Mouse (Mus musculus) 416B (cell line): ENCODE results near the gene Il19.

Source experiments
- DNase-seq: peaks from one replicate; pipeline ENCODE4 v3.0.0; 2011; ENCODE audit warnings: low read depth

Gene Il19

DNA sequence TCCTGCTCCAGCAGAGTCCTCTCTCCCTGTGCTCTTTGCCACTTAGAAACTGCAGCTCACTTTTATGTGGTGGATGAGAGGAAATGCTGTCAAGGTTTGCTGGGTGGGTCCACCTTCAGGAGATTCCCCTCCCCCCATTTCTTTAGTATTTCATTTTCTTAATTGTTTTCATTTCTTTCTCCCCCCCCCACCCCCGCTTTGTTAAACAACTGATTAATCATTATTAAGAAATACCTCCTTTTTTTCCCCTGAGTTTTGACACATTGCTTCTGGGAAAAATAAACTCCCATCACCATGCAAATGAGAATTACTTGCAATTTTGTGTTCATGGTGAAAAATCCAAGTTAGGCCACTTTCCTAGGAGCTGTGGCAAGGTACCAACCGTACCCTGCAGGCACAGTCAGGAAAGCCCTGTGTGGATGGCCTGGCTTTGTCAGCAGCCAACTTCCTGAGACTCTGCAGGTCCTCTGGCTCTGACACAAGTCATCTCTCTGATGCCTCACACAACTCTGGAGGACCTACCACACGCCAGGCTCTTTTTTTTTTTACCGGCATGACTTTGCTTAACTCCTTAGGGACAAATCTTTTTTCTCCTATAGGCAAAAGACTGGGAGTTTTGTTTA lies at the start of gene Il19:
TSS of gene Il19 (minus strand) at position 51 of the 623 bp plus-strand sequence.
- no peak for DNase-seq

DNA sequence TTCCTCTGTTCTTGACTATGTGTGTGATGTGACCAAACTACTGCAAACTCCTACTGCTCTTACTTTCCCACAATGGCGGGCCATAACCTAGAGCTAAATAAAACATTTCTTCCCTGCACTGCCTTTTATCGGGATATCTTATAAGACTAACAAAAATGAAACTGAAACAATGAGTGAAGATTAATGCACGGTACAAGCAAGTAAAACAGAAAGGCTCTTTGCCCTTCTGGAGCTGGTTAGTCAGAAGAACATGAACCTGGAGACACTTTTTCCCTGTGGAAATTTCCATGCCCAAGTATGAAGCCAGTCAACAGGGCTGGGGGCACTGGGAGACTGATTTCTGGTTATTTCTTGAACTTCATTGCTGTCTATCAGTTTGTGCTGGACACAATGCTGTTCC lies 49.4 kb upstream of the Il19 start:
- peak; percentile 52 for DNase-seq

DNA sequence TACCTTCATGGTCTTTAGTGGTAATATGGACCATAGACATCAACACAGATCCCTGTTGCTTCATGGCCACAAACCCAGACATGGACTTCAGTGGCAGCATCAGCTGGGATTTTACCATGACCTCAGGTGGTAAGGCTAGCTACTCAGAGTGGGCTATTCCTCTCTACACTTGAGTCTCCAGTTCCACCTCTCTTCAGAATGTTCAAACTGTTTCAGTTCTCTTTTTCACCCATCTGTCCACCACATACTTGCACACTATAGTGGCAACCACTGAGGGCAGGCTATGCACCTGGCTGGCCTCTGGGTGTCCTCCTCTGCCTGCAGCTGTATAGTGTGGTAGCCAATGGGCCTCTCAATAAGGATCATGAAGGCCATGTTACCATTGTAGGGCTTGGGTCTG lies 47.5 kb upstream of the Il19 start:
- peak; percentile 63 for DNase-seq

DNA sequence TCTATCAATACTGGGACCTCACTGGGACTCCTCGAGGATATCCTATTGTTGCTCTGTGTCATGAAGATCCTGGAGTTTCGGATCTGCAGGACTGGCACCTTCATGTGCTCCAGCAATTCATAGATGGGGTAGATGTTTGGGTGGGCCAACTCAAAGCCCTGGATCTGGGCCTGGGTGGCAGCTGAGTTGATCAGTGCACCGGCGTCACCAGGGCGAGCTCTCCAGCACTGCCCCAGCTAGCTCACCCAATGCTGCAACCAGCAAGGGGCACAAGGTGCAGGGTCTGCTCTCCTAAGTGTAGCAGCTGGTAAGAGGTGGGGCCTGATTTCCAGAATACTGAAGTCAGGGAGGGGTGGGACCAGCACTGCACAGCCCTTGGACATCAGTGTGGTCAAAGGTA lies 47.1 kb upstream of the Il19 start:
- DNase-seq = no peak

DNA sequence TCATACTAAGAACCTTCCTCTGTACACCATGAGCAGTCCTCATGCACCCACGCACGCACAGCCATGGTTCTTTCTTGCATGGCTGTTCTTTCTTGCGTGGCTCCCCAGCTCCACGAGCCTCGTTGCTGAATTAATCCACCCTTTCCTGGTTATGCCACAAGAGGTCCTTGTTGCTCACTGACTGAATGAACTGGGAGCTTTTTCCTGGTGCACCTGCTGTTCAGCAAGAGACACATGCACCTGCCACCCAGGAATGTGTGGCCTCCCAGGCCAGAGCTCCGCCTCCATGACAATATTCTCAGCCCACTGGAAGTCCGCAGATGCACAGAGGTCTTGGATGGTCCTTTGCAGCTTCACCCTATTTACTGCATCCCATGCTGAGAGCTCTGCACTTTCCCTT lies 44.5 kb upstream of the Il19 start:
- peak; percentile 36 for DNase-seq

DNA sequence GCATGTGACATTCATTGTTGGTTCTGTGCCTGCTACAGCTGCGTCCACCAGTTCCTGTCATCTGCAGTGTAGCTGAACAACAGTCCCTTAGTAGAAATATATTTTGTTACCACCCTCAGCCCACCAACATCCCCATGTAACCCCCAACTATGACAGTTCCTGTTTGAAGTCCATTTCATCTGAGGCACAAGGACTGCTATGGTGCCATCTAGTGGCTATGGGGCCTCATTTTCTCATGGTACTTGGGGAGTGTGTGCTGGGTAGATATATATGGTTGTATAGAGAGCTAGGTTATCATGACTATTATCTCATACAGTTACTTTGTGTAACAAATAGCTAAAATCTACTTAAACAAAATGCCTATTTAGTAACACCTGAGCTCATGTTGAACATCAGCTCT lies 39.5 kb upstream of the Il19 start:
- DNase-seq = peak; percentile 70

DNA sequence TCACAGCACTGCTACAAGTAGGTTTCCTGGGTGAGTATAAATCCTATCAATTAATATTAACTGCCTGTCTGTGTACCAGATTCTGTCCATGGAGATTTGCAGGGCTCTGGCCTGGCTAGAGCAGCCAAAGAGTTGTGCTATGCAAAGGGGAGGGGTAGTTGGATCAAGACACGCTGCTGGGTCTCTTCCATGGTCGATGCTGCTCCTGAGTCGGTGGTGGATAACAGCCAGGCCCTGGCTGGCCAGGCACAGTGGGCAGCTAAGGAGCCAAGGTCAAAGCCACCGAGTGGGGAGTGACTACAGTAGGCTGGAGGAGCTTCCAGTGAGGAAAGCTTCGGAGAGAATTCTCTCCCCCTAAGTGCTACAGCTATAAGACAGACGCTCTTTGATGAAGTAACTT lies 24.0 kb upstream of the Il19 start:
- no peak for DNase-seq

DNA sequence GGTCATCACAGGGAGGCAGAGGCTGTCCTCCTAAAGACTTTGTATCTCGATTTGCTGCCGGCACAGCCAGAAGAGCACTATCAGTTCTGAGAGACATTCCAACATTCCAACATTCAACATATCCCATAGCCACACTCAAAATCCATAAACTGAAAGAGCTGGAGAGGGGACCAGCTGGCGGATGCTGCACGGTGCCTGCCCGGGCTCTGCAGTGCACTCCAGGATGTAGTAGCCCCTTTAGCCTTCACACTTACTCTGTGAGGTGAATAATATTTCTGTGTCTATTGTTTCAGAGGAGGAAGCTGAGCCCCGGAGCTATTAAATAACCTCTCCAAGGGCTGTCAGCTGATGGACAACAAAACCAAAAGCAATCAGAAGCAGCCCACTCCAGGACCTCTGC lies 7.0 kb upstream of the Il19 start:
- DNase-seq = no peak

DNA sequence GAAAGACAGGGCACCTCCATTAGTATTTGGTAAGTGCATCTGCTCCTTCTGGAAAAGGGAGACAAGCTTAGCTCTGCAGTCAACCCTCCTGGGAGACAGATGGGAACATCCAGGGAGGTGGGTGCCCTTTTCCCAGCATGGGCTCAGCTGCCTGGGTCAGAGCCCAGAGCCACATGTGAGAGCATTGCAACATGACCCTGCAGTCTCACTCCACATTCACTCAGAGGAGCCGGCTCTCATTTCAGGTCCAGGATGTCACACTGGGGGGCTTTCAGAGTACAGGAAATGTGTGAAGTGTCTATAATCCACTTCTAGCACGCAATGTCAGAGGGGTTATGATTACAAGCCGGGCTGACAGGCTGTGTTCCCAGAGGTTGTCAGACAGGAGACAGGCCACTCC lies 1.9 kb upstream of the Il19 start:
- no peak for DNase-seq

DNA sequence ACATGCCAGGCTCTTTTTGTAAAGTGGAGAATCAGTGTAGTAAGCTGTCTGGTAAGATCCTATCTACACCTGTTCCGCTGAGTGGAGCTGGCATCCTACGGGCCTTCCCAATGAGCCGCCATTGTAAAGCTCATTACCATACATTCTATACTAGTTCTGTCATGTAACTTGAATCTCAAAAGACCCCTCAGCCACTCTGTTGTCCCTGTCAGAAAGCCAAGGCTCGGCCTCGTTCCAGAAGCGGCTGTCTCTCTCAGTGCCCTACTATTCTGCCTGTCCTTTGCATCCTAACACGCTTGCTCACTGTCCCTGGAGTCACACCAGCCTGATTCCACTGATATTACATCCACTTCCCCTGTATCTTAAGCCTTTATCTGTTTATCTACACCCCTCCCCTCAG lies 1.7 kb downstream of the Il19 start:
- DNase-seq = no peak

DNA sequence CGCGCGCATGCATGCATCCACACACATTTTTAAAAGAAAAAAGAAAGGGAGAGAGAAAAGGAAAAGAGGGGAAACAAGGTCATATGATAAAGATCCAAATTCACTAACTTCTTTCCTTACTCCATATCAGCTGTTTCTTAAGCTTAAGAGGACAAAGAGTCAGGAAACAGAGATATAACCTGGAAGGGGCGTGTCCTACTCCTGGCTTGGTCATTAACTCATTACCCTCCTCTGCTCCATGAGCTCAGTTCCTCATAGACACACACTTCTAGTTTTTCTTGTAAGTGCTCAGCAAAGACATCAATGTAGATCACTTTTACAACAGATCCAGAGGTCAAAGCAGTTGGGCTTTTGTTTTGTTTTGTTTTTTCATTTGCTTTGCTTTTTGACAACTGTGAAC lies 2.7 kb downstream of the Il19 start:
- no peak for DNase-seq

DNA sequence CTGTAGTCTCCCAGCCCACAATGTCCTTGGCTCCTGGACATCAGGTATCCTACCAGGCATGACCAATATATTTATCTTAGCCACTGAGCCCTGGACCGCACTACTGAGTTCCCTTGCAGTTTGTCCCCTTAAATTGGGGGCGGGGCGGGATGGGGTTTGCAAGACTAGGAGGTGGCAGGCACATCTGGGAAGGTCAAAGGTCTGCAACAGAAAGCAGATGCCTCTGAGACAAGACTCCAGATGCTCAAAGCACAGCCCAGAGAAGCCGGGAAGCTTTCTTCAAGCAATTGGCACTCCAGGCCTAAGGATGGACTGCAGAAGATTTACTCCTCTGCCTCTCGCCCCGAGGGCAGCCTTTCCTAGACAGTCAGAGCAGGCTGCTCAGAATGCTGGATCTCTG lies 3.6 kb downstream of the Il19 start:
- DNase-seq = no peak

DNA sequence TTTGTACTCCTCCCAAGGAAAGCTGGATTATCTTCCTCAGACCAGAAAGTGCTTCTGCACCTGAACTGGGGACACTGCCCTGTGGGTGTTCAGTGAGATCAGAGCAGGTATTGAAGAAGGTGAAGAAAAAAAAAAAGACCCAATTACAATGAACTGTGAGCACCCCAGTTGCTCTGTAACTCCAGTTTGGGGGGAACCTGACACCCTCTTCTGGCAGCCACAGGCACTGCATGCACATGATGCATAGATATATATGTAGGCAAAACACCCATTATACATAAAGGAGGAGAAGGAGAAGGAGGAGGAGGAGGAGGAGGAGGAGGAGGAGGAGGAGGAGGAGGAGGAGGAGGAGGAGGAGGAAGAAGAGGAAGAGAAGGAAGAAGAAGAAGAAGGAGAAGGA lies 13.4 kb downstream of the Il19 start:
- peak; percentile 21 for DNase-seq

DNA sequence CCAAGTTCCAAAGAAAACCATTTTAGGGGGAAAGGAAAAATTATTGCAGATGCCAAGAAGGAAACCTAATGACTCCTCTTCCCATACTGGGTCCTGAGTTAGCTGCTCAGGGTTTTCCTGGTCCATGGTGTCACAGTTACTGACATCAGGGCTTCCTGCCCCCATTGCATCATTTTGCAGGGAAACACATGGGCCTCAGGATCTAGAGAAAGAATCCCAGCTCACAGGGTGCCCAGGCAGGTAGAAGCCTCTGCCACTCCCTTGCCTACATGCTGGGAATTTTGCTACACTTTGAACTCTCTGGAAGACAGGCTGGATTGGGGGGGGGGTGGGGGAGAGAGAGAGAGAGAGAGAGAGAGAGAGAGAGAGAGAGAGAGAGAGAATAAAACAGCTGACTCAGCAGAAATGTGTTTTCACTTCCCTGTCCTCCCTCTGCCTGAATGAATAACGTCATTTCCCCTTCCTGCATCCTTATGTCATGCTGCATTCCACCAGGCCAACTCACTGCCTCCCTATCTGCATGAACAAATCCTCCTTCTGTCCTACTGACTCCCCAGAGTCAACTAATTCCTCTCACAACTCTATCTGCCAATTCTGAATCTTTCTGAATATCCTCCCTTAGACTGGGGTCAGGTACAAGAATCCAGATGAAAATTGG lies 21.5 kb downstream of the Il19 start:
- DNase-seq = peak; percentile 9

DNA sequence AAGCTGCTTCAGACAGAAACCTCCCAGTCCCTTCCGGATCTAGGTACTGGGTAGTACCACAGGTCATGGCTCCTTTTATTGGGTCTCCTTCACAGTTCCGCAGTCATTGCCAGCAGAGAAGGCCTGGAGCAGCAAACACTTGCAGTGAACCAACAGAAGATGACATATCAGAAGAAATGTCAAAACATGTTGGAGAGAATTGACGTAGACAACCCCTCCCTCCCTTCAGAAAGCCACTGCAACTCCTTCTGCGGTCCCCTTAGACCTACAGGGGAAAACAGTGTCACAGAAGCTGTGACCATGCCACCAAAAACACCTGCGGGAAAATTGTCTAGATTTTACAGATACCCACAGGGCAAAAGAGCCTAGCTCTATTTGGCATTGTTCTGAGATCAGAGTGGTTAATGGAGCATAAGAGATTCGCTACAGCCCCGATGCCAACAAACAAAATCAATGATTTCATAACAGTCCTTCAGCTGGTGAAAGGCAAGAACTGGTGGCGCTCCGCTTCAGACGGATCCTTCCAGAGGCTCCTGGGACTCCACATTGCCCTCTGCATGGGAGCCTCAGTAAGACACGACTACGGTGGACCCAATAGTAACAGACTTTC lies 28.4 kb downstream of the Il19 start, which contains the start of gene Il20:
TSS of gene Il20 (minus strand) at position 51 of the 610 bp plus-strand sequence.
- no peak for DNase-seq

DNA sequence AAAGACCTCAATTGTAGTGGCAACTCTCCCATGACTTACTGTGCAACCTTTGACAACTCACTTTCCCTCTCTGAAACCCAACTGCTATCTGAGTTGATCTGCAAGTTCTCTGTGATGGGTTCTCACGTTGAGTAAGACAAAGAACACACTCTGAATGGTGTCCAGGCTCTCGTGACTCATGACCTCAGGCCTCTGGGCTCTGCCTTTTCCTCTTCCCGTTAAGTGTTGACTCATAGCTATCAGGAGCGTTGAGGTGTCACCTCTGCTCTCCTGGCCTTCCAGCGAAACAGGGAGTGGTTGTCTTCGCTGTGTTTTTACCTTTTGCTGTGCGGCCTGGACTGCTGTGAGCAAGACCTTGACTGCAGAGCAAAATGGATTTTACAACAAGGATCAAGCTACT lies 37.4 kb downstream of the Il19 start:
- DNase-seq = peak; percentile 69

DNA sequence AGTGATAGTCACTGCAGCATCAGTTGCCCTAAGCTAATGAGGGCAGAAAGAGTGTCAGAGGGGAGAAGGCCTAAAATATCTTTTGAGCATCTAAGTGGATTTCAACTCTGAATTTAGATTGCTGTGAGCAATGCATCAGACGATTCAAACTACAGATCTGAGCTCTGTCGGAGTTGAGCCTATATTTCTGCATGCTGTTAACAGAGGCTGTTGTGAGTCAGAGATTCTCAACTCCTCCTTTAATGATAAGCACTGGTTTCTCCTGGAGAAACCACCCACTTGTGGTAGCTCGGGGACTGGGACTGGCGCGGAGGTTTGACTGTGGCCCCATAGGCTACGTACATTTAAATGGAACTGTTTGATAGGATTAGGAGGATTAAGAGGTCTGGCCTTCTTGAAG lies 45.4 kb downstream of the Il19 start:
- DNase-seq = no peak

DNA sequence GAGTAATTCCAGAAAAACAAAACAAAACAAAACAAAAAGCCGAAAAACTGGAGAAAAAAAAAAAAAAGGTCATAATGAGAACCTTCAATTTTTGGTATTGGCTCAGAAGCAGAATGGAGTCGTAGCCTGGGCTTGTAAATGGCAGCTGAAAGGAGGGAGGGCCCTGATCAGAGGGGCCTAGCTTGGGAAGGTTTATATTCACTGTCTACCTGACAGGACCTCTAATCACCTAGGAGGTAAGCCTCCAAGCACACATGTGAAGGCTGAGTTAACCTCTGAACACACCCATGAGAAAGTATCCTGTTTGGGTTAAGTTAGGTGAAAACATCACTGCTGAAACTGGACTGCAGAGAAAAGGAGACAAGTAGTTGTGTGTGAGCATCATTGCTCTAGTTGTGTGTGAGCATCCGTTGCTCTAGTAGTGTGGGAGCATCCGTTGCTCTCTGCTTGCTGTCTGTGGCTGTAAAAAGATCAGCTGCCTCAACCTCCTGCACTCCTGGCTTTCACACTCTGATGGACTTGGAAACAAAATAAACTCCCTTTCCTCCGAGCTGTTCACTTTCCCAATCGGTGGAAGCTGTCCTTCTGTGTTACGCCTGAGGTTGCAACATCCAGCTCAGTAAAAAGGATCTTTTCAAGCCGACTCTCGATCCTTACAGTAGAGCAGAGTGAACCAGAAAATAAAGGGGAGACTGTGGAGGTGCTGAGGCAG lies 46.4 kb downstream of the Il19 start:
- DNase-seq = no peak

DNA sequence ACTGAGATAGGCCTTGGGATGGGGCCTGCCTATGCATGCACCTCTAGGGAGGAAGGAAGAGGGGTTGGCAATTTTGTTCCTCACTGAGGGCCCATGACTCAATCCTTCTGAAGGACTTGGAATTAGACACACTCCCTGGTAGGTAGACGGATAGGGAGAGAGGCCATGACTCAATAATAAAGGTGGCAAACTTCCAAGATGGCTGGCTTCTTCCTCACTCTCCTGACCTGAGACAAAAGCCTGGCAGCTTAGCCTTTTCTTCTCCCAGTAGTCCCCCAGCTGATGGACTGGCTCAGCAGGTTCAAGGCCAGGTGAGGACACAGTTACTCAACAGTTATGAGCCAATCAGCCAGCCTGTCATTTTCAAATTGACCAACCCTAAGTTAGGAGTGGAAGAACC lies 47.5 kb downstream of the Il19 start:
- DNase-seq = no peak

DNA sequence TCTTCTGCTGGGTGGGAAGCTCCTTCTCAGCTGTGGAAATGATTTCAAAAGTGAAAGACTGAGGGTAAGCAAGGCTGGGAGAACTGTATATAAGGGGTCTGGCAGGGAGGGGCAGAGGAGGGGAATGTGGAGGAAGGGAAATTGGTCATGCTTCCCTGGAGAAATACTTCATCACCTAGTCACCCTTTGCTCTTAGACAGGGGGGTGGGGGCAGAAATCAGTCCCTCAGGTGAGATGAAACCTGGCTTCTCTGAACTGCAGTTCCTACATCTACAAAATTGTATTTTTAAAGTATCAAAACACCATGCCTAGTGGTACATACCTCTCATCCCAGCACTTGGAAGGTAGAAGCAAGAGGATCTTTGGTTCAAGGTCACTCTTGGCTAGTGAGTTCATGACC lies 52.6 kb downstream of the Il19 start, which contains the start of gene Il24:
TSS of gene Il24 (minus strand) at position 101 of the 400 bp plus-strand sequence.
- DNase-seq = no peak

DNA sequence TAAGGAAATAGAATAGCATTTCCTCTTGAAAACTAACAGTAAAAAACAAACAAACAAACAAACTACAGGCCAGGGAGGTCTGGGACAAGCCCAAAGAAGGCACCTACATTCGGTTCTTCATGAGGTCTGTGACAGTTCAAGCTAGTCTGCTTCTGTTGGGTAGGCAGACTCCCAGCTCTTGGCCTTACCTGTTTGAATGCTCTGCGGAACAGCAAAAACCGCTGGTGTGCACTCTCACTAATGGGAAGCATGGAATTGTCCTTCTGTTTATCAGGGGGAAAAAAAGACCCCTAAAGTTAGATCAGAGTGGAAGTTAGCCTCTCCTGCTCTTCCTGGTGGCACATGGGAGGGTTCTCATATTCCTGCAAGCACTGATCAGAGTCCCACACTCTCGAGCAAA lies 56.8 kb downstream of the Il19 start:
- DNase-seq = no peak
